Mouse (Mus musculus) spleen, adult 2 months (tissue): ENCODE measurements around the gene Slc43a1.

Experiments
- CTCF ChIP-seq: fragments of 200-500 bp; IDR thresholded peaks from 2 replicates; pipeline ENCODE4 v1.5.1; 2011; ENCODE audit warnings: mild to moderate bottlenecking, inconsistent platforms; ENCODE audit not compliant: insufficient read depth, insufficient read length, insufficient replicate concordance; ENCODE audit errors: extremely low read depth
- POLR2A ChIP-seq: fragments of 200-500 bp; IDR thresholded peaks from 2 replicates; pipeline ENCODE4 v1.6.1; 2011; ENCODE audit warnings: low read depth, low read length, inconsistent platforms

- peak; percentile 85; the same call in 1 of the 2 replicates for TF ChIP-seq CTCF
- no peak for TF ChIP-seq POLR2A
These were observed 51.3 kb downstream of the Slc43a1 start for GRCm38 (mm10) chr2:84890045-84890340.
